Mouse (Mus musculus) kidney, postnatal 36 days (tissue): ENCODE data around the gene Gdpgp1.

Source experiments
- DNase-seq, 2 experiments: peaks; one replicate each; pipeline ENCODE4 v3.0.0; 2021 to 2022; ENCODE audit warnings: mixed read lengths in 2 of 2

The Gdpgp1 gene

DNA sequence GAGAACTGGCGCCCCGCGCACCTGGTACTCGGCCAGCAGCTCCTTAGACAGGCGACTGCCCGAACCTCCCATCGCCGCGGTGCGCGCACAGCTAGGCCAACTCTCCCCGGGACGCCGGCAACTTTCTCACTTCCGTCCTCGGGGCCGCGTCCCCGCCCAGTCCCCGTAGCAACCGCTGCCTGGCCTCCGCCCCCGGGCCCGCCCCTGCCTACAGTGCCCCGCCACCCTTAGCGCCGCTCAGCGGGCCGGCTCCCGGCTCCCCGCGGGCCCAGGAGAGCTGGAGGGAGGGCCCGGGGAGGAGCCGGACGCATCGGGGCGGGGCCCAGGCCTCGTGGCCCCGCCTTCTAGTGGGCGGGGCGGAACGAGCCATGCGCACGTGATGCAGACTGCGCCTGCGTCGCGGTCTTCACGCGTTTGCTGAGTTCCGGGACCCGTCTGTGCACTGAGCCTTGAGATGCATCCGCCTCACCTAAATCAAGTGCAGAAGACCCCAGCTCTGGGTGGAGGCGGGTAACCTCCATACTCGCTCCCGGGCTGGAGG lies at the start of gene Gdpgp1, which contains the start of gene Cib1:
Gdpgp1 (plus strand) TSS at position 377 of the 541 bp plus-strand sequence.
Cib1 (minus strand) TSS at position 325 of the 541 bp plus-strand sequence.
- peak; percentile 97 to 98 for DNase-seq

DNA sequence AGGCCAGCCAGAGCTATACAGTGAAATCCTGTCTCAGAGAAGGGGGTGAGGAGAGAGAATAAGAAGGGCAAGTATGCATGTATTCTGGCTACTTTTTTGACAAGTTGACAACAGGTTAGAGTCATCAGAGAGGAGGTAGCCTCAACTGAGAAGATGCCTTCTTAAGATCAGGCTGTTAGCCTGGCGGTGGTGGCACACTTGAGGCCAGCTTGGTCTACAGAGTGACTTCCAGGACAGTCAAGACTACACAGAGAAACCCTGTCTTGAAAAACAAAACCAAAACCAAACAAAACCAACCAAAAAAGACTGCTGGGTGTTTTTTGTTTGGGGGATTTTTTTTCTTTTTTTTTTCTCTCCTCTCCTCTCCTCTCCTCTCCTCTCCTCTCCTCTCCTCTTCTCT lies 49.2 kb upstream of the Gdpgp1 start:
- DNase-seq = no peak

DNA sequence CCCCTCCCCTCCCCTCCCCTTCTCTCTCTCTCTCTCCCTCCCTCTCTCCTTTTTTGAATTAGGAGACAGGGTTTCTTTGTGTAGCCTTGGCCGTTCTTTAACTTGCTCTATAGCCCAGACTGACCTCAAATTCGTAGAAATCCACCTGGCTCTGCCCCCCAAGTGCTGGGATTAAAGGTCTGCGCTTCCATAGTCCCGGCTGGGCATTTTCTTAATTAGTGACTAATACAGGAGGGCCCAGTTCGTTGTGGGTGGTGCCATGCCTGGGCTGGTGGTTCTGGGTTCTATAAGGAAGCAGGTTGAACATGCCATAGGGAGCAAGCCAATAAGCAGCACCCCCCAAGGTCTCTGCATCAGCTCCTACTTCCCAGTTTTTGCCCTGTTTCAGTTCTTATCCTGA lies 48.7 kb upstream of the Gdpgp1 start:
- DNase-seq = peak; percentile 58 to 59

DNA sequence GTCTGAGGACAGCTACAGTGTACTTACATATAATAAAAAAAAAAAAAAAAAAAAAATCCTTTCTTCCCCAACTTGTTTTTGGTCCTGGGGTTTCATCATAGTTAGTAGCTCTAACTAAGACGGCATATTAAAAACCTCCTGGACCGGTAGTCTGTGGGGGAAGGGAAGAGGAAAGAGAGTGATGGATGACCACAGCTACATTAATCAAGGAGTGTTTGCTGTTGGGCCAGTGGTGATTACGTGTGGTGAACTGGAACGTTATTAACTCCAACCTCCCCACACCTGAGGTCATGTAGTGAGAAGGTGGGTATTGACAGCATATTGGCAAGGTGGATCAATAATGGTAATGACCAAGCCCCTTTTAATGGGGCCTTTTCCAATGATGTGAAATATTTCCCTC lies 48.1 kb upstream of the Gdpgp1 start:
- DNase-seq = no peak

DNA sequence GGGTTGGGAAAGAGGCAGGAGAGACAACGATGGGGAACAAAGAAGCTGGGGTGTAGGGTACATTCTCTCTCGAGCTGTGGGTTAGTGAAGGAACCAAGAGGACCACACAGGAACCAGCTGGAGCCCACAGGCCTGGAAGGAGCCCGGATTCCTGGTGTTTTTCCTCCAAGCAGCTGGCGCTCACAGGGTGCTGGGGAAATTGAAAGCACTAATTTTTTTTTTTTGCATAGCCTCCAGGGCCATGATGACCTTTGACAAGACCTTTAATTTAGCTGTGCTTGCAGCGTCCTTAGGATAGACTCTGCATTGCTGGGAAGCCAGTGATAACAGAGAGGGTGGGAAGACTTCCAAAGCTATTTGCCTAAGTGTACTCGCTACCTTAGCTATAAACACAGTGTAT lies 47.7 kb upstream of the Gdpgp1 start:
- peak; percentile 34 to 66 for DNase-seq

DNA sequence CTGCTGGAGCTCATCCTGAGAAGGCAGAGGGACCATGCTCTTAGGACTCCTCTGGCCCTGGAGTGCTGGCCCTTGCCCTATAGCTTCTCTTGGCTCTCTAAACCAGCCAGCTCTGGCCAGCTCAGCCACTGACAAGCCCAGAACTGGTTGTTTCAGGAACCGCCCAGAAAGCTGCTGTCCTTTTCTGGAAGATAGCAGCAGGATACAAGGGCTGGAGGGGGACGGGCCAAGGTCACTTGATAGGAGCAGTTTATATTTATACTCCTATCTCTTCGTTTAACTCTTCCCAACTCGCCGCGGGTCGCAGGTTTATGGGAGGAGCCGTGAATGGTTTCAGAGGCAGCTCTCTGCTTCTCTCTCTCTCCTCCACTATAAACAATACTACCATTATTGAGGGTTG lies 46.6 kb upstream of the Gdpgp1 start:
- DNase-seq = peak; percentile 82 to 93

DNA sequence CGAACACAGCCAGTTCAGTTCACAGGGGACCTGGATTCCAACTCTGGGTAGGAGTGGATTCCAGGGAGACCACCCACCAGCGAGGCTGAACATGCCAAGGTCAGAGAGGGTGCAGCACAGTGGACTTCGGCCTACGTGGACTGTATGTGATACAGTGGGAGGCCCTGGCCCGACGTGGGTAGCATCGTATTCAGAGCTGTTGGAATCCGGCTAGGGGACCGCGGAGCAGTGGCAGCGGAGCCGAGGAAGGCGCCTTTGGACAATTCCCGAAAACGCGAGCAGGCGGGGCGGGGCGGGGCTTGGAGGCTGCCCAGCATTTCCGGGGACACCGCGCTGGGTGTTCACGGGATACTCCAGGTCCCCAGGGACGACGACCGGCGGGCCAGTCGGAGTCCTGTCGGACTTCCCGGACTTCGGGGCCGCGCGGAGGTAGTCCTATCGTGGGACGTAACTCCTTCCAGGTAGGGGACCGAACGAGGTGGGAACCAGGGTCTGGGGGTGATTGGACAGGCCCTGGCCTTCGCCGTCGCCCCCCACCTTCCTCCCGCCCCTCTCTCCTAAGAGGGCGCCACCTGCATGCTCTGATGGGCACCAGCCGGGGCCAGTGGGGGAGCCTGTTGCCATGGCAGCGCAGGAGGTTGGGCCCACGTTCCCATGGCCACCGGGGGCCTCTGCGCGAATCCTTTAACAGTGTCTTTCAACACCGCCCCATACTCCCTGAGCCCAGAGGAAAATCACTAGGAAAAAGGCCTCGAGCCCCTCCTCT lies 46.0 kb upstream of the Gdpgp1 start, which contains the start of gene Sema4b:
Sema4b (plus strand) TSS at position 311 of the 766 bp plus-strand sequence.
- DNase-seq = peak; percentile 95 to 97

DNA sequence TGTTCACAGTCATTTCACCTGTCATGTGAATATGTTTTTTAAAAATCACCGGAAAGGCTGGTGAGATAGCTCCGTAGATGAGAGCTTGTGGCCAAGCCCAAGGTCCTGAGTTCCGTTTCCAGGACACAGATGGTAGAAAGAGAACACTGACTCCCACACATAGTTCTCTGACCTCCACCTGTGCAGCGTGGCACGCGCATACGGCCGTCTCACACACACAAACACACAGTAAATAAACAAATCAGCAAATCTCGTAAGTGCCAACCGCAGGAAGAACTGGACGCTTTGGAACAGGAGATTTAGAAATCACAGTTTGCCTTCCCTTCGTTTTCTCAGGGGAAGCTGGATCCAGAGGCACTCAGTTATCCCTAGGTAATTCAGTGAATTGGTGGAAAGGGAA lies 45.2 kb upstream of the Gdpgp1 start:
- DNase-seq = no peak

DNA sequence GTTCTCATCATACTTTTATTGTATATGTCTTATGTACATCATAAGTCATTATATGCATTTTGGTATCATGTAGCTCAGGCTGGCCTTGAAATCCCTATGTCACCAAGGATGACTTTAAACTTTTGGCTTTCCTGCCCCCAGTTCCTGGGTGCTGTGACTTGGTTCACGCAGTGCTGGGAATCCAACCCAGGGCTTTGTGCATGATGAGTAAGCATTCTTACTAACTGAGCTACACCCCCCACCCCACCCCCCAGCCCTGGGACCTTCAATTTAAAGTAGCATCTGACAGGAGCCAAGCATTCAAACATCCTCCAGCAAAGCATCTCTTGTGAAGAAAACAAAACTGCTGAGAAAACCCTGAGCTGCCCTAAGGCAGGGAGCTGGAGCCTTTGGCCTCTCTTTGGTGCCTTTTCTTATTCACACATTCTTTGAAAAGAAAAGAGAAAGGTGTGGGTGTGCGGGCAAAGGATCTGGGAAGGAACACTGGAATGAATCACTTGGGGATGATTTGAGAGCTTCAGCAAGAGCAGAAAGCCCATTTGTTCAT lies 44.0 kb upstream of the Gdpgp1 start:
- DNase-seq = no peak

DNA sequence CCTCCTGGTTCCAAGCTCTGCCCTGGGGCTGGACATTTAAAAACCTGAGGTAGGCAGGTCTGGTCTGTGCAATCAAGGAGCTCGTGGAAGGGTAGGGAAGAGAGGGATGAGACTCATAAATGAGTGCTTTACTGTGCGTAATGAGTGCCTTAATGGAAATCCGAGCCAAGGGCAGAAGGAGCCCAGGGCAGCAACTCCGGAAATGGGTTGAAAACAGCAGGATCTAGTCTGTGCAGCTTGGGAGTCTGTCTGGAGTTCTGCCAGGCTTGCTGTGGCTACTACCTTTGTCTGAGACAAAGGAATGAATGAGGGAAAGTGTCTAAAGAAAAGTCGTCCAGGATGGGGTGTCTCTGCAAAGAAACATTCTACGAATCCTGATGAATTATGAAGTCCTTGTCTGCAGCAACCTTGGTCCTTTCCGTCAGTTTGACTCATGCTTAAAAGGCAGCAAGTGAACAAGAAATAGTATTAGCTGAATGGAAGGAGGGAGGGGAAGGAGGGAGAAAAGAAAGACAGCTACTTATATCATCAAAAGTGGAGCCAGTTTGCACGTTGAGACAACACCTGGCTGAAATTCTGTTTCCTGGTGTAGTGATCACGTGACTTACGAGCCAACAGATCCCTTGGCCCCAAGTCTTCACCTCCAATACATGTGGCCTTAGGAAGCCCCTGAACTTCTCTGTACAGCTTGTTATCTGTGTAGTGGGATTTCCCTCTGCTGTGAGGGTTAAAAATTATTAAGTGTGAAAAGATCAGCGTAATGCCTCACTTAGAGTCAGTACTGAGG lies 43.3 kb upstream of the Gdpgp1 start:
- DNase-seq = peak; percentile 51 to 57

DNA sequence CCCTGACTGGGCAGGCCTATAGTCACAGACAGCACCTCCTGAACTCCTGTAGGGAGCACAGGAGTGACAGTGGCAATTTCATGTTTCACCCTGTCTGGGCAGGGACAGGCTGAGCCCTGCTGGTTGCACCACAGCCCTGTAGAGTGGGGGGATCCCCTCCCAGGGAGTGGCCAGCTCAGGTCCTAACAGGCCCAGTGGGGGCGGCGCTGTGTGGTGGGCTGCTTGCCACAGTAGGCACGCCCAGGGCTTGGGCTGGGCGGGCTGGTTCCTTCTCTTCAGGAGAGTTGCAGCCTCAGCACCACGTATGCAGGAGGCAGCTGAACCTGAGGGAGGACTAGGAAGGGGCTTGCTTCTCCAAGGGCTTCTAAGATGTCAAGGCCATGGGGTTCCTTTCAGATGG lies 41.2 kb upstream of the Gdpgp1 start:
- peak; percentile 65 to 69 for DNase-seq

DNA sequence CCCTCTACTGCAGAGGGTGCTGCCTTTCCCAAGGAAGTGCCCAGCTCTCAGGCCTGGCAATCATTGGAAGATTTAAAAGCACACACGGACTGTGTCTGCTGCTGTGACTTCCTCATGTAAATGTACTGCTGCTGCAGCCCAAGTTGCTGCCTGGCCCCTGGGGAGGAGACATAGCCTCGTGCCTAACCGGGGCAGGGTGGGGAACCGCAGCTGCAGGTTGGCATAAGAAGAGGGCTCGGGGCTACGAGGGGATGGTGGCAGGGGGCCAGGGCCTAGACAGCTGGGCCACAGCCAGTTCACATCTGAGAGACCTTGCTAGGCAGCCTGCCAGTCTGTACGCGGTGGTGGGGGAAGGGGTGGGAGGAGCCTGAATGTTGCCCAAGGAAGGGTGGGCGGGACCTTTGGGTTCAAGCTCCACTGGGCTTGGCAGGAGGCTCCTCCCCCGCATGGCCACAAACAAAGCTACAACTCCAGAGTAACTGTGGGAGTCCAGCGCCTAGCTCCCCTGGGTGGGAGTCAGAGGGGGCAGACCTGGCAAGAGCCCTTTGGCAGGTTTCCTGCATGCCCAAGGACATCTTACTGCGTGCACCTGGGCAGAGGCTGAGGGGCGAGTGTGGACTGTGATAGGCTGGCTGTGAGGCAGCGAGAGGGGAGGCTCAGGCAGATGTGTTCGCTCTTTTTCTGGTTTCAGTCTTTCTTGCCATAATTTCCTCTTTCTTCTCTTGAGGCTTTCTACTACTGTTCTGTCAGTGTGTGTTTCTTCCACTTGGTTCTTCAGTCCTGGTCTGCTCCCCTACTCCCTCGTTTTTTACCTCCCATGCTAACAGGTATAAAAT lies 40.2 kb upstream of the Gdpgp1 start:
- peak; percentile 97 for DNase-seq

DNA sequence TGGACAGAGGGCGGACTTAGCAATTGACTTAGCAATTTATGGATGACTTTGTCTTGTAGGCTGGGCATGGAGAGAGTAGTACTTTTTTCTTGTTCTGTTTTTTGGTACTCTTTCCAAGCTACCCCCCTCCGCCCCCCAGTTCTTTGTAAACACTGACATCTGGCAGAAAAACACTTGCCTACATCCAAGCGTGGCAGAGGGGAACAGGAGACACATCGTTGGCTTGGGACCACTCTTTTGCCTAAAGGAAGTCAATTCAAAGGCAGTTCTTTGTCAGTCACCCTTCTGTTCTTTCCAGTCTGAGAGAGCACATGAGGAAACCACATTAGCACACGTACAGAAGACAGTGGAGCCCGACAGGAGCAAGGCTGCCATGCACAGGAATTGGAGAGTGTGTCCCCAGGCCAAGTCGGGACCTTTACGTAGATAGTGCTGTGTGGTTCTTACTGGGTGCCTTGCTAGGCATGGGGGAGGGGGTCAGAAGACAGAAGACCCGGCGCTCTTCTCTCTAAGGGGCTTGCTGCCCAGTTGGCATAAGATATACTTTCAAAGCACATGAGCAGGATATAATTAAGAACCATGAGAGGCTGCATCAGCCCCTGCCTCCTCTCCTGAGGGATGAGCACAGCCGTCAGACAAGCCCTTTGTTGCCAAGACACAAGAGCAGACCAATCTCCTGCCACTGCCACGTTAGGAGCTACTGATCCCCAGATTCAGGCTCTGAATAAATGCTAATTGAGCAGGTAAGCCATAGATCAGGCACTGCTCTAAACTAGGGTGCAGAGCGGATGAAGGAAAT lies 38.5 kb upstream of the Gdpgp1 start:
- no peak for DNase-seq

DNA sequence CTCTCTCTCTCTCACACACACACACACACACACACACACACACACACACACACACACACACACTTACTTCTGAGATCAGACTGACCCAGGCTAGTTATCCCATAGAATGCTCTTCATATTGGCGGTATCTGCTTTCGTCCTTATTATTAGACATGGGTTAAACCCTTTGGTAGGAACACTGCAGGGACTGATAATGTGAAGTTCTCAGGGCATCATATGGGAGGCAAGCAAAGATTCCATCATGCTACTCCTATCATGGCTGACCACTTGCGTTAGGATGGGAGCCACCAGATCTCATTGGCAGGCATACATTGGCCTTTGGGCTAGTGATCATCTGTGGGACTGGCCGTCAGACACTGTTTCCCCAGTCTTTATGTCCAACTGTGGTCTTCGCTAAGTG lies 37.5 kb upstream of the Gdpgp1 start:
- no peak for DNase-seq

DNA sequence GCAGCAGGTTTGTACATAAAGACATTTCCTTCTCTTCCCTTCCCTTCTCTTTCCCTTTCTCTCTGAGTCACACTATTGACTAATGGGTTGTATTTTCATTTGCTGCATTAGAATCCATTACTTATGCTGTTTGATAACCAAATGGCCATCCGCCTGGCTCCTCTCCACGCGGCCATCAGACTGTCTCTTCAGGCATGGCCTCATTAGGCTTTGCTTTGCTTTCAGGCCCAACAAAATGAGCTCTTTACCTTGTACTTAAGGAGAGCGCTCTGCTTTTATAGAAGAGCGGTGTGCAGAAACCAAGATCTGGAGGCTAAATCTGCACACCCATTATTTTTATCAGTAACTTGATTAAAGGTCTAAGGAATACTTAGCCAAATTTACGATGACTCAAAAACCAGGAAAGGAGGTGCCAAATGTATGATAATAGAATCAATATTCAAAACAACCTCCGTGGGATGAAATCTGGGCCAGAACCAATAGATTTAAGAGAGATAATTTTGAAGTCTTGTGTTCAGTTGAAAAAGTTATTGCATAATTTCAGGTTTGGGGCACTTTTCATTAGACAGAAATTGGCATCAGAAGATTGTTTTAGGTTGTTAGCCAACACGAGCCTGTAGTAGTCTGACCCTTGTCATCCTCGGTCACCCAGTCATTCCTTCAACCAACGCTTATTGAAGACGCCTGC lies 36.9 kb upstream of the Gdpgp1 start:
- DNase-seq = no peak

DNA sequence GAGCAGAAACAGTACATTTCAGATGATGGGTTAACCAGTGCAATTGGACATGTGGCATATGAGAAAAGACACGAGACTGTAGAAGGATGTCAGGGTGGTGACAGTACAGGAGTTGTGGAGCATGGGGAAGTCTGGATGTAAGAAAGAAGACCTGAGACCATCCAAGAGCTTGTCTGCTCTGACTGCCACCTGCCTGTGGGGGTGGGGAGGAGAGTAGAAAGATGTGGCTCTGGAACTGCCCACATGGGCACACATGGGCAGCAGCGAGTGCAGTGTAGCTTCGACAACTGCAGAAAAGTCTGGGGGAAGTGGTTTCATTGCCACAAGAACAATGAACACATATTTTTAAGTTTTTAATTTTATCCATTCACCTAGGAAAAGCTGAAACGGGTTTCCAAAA lies 35.3 kb upstream of the Gdpgp1 start:
- DNase-seq = peak in 1 of 2 experiments; percentile 52

DNA sequence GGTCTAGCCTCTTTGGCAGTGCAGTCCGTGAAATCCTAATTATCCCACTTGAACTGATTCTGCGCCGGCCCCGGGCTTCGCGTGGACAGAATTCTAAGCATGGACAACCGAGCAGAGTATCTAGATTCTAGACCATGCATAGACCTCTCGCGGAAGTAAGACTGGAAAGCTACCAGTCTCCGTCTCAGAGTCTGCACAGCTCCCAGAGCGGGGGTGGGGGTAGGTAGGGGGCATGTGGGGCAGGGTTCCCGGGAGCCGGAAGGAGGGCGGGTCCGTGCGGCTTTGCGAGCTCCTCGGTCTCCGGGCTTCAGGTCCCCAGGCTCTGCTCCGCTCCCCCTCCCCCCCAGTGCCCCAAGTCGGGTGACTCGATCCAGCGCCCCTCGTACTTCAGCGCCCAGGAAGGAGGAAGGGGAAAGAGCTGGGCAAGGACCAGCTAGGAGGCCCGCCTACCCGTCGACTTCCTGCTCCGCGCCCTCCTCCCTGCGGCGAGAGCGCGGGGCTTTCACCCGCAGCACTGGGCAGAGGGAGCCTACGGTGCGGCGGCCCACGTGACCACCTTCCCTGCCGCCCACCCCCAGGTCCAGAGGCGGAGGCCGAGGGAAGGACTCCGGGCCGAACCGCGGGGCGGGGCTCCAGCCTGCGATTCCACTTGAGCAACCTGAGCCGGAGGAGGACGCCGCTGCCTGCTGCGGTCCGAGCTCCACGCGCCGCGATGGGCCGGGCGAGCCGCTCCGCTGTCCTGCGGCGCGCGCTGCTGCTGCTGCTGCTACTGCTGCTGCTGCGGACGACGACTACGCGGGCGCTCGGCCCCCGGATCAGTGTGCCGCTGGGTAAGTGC lies 34.5 kb upstream of the Gdpgp1 start:
- peak; percentile 90 to 91 for DNase-seq

DNA sequence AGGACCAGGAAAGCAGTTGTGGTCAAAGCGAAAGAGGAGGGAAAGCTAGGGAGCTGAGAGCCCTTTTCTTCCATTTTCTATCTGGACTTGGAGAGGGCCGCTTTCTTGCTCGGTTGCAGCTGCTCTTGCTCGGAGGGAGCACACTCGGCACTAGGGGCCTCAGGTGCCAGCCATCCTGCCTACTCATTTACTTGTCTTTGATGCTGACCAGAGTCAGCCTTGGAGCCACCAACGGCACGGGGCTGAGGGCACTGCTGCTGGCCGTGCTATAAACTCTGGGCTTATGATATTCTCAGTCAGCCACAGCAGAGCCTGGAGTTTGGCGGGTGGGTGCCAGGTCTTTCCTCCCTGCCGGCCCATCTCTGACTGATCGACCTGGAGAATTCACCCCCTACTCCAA lies 33.8 kb upstream of the Gdpgp1 start:
- no peak for DNase-seq

DNA sequence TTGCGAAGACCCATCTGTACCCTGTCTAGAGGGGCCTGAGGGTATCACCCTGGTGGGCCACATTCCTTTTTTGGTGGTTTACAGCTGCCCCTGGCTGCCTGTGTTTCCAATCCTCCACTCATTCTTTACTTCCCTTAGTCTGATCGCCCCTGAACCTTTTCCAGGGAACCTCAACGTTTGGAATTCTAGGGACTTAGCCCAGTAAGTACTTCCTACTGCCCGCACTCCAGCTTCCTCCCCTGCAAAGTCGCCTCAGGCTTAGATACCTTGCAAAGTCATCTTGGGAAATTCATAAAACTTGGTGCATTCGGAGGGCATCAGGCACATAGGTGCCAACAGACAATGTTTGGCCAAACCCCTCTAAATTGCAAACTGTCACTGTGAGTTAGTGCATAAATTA lies 33.4 kb upstream of the Gdpgp1 start:
- no peak for DNase-seq
